Mouse (Mus musculus) liver, embryonic 13.5 days (tissue): ENCODE results near the gene Map7d1. TPM values are rescaled to one million over a fixed set of nuclear protein-coding genes. Genes with fewer than 3 reads are reported as not detected.

Experiments
- ATAC-seq: fragments of 200-750 bp; cut with Nextera tagmentation; 2 replicates; pipeline ENCODE4 v1.8.0; 2017; ENCODE audit warnings: low read depth, mild to moderate bottlenecking, moderate number of reproducible peaks, moderate library complexity
- DNase-seq: peaks from one replicate; pipeline ENCODE4 v3.0.0; 2022
- H3K27ac ChIP-seq: fragments of 300-500 bp; sonication (generic); 2 replicates; pipeline ENCODE4 v1.5.1; 2015; ENCODE audit warnings: moderate library complexity, mild to moderate bottlenecking, inconsistent platforms
- H3K27me3 ChIP-seq: fragments of 300-500 bp; sonication (generic); 2 replicates; pipeline ENCODE4 v1.6.1; 2015; ENCODE audit warnings: mild to moderate bottlenecking, inconsistent platforms
- H3K36me3 ChIP-seq: fragments of 300-500 bp; sonication (generic); 2 replicates; pipeline ENCODE4 v1.6.1; 2015; ENCODE audit warnings: mild to moderate bottlenecking, inconsistent platforms
- H3K4me1 ChIP-seq: fragments of 300-500 bp; sonication (generic); replicated peaks from 2 replicates; pipeline ENCODE4 v1.6.1; 2015; ENCODE audit warnings: inconsistent platforms
- H3K4me2 ChIP-seq: fragments of 300-500 bp; sonication (generic); 2 replicates; pipeline ENCODE4 v1.6.1; 2015; ENCODE audit warnings: inconsistent platforms, mild to moderate bottlenecking, moderate library complexity
- H3K4me3 ChIP-seq: fragments of 300-500 bp; sonication (generic); replicated peaks from 2 replicates; pipeline ENCODE4 v1.5.1; 2015; ENCODE audit warnings: mild to moderate bottlenecking, inconsistent platforms
- H3K9ac ChIP-seq: fragments of 300-500 bp; sonication (generic); 2 replicates; pipeline ENCODE4 v1.6.1; 2015; ENCODE audit warnings: mild to moderate bottlenecking, inconsistent platforms
- H3K9me3 ChIP-seq: fragments of 300-500 bp; sonication (generic); replicated peaks from 2 replicates; pipeline ENCODE4 v1.6.1; 2016; ENCODE audit warnings: inconsistent platforms
- WGBS: fragments of 180-500 bp; shearing (Covaris S2); methylation state at CpG from one replicate; pipeline ENCODE4 v1.1.7; 2015; ENCODE audit not compliant: insufficient replicate concordance; 5-methylcytosine and 5-hydroxymethylcytosine counted together
- polyA plus RNA-seq: library from polyadenylated mRNA; unstranded; fragments of >200 nt; fragmentation: Nextera tagmentation; extraction: Ambion mirVana; gene quantifications from 2 replicates; pipeline ENCODE4 v1.2.1, GENCODE M21; 2015

Map7d1 gene
- polyA plus RNA-seq, 1 experiment from 2014 or later: 6.6 TPM

DNA sequence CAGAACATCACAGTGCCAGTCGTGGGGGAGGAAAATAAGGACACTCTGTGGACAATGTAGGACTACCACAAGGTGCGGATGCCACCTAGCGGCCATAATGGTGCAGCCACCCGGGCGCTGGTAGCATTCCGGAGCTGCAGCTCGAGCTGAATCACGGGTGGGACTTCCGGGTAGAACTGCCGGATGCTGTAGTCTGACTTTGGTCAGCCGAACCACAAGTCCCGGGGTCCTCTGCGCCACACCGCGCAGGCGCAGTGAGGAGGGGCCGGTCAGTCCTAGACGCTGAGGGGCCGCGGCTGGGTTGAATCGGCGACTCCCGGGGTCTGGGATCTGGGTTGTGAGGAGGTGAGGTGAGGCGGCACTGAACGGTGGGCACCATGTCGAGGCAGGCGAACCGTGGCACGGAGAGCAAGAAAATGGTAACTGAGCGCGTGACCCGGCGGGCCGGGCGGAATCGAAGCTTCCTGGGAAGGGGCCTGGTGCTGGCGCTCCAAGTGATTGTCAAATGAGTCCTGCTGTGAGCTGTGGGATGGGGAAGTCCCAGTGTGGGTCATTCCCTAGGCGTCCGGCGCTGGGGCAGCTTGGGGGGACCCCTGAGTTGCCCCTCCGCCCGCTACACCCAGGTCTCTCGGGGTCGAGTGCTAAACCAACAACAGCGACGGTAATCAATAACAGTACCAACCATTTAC is 6.1 kb upstream of the Map7d1 start, which contains the start of gene Trappc3:
Trappc3 (plus strand) TSS at position 207 of the 689 bp plus-strand sequence.
- under 1% methylated on average over 46 of the region's 46 CpGs for WGBS
- peaks cover 55% of the 10 kb centered on the region for H3K4me1 ChIP-seq

DNA sequence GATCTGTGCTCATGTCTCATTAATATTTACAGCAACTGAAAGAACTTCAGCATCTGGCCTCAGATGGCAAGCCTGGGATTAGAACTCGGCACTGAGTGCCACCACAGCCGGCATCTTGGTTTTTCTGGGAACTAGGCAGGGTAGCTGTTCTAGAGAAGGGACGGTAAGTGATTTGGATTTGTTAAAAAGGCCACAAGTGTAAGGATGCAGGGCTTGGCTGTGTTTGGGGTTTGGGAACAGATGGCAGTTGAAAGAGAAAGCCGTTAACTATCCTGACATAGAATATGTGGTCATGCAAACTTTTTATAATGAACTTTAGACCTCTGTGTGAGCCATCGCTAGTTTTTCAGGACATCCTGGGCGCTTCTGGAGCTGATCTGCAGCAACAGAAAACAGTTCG is 5.5 kb upstream of the Map7d1 start:
- H3K27ac ChIP-seq: peak overlapping the region; percentile 91
- H3K4me3 ChIP-seq: peak overlapping the region; percentile 77
- peaks cover 60% of the 10 kb centered on the region for H3K4me1 ChIP-seq
- no peaks in the 10 kb centered on the region for H3K36me3 ChIP-seq
- ATAC-seq: no peak
- DNase-seq: no peak
- H3K9me3 ChIP-seq: no peaks in the 10 kb centered on the region
- peaks cover 33% of the 10 kb centered on the region for H3K27me3 ChIP-seq
- WGBS: 45% methylated on average over 7 of the region's 7 CpGs
- H3K9ac ChIP-seq: peak overlapping the region; percentile 65
- H3K4me2 ChIP-seq: peak overlapping the region; percentile 76

More for the DNA sequence above, 6.1 kb upstream of the Map7d1 start, which contains the start of gene Trappc3:
- Histone ChIP-seq H3K4me2 (peak within 1 kb of the TSS; percentile 76), H3K36me3 (no peaks in the 10 kb centered on the region), H3K9me3 (no peaks in the 10 kb centered on the region), H3K9ac (peak within 1 kb of the TSS; percentile 82), H3K27ac (peak within 1 kb of the TSS; percentile 91), H3K27me3 (peaks cover 27% of the 10 kb centered on the region), H3K4me3 (peak within 1 kb of the TSS; percentile 77)
- ATAC-seq: peak; percentile 87
- peak; percentile 98 for DNase-seq

DNA sequence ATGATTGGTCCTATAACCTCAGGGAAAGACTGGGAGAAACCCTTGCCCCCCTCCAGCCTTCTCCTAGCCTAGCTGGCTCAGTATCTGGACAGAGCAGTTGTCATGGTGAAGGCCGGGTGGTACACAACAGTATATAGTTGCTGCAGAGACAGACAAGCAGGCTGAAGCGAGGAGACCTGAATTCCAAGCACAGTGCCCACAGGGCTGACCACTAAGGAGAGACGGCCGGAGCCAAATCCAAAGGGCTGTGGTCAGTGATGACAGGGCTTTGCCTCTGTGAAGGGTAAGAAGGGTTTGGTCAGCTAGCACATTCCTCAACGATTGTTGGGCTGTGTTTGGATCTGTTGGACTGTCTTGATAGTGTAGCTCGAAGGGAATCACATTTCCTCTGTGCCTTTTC is 5.1 kb upstream of the Map7d1 start:
- peak overlapping the region; percentile 76 for H3K4me2 ChIP-seq
- H3K4me1 ChIP-seq: peaks cover 63% of the 10 kb centered on the region
- peak overlapping the region; percentile 91 for H3K27ac ChIP-seq
- peaks cover 35% of the 10 kb centered on the region for H3K27me3 ChIP-seq
- no peaks in the 10 kb centered on the region for H3K36me3 ChIP-seq
- ATAC-seq (peak; percentile 1; the same call in 1 of the 2 replicates), DNase-seq (no peak)
- peak overlapping the region; percentile 42 for H3K4me3 ChIP-seq
- peak overlapping the region; percentile 65 for H3K9ac ChIP-seq
- WGBS: 58% methylated on average over 6 of the region's 6 CpGs
- no peaks in the 10 kb centered on the region for H3K9me3 ChIP-seq

DNA sequence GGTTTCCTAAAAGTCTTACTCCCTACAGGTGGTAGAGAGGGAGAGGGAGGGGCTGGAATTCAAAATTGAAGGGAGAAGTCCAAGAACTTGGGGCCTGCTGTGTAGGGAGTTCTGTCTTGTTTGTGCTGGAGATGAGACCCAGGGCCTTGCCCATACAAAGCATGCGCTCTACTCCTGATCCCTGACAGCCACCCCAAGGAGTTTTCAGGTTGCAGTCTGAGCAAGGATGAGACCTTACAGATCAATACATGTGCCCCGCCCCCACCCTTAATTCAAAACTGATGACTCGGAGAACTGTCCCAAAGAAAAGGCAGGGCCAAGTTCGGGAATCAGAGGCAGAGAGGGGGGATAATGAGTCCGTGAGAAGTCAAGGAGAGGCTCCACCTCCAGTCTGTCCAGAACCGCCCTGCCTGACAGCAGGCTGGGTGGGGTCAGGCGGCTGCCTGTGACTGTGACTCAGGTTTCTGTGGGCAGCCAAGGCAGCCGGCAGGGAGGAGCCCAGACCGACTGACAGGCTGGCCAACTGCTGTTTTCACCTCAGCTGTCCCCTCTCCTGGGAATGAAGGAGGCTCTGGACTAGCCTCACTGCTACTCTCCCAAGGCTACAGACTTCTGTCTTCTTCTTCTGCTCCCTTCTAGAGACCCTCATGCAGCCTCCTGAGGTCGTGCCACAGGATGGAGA is 4.5 kb upstream of the Map7d1 start:
- Histone ChIP-seq H3K9ac (peak overlapping the region; percentile 65), H3K4me3 (peak overlapping the region; percentile 42), H3K4me2 (peak overlapping the region; percentile 76), H3K27me3 (peaks cover 35% of the 10 kb centered on the region), H3K36me3 (no peaks in the 10 kb centered on the region), H3K4me1 (peaks cover 67% of the 10 kb centered on the region), H3K9me3 (no peaks in the 10 kb centered on the region), H3K27ac (peak overlapping the region; percentile 91)
- peak; percentile 85 for DNase-seq
- 5% methylated on average over 10 of the region's 10 CpGs for WGBS
- peak; percentile 80 for ATAC-seq

DNA sequence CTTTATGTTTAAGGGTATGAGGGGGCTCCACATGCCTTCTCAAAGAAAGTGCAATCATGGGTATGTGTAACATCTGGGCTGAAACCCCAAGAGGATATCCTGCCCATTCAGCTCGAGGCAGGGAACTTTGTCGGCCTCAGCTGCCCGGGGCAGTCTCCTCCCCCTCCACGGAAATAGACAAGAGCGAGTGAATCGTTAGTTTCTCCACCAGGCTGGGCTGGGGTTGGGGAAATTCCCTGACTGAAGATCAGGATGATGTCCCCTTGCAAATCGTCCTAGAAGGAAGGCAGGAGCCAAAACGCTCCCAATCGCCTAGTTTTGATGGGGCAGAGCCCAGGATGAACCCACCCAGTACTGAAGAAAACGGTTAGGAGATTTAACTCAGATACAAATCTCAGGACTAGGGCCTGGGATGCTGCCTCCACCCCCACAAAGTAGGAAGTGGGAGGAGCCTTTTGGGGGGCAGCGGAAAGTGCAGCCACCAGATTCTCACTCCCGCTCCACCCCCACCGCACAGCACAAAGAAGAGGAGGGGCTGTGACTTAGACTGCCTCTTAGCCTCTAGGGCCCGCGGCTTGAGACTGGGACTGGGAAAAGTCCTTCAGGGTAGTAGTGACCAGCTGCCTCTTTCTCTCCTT is 3.5 kb upstream of the Map7d1 start:
- H3K9me3 ChIP-seq: no peaks in the 10 kb centered on the region
- peak overlapping the region; percentile 65; the same call in 1 of the 2 replicates for H3K9ac ChIP-seq
- H3K27me3 ChIP-seq: peaks cover 45% of the 10 kb centered on the region
- DNase-seq (peak; percentile 47), ATAC-seq (no peak)
- peak overlapping the region; percentile 42 for H3K4me3 ChIP-seq
- H3K27ac ChIP-seq: peak overlapping the region; percentile 81
- H3K4me2 ChIP-seq: peak overlapping the region; percentile 76
- H3K36me3 ChIP-seq: no peaks in the 10 kb centered on the region
- WGBS: under 1% methylated on average over 15 of the region's 15 CpGs
- H3K4me1 ChIP-seq: peaks cover 77% of the 10 kb centered on the region

DNA sequence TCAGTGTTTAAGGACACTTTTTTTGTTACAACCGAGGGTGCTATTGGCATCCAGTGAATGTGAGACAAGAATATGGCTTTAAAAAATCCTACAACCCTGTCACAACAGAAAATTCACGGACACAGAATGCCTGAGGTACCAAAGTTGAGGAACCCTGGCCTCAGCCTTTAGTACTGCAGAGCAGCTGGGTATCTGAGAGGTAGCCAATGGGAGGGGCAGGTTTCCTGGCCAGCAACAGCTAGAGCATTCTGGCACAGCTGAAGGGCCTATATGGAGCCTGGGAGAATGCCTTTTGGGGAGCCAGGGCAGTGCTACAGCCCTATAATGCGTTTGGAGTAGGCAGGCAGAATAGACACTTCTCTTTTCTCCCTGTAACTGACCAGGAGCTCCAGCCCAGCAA is 2.9 kb upstream of the Map7d1 start:
- Histone ChIP-seq H3K4me1 (peaks cover 83% of the 10 kb centered on the region), H3K27me3 (peaks cover 49% of the 10 kb centered on the region), H3K9me3 (no peaks in the 10 kb centered on the region), H3K4me3 (no peak overlapping the region), H3K36me3 (no peaks in the 10 kb centered on the region), H3K27ac (peak overlapping the region; percentile 81), H3K4me2 (peak overlapping the region; percentile 76; the same call in 1 of the 2 replicates), H3K9ac (peak overlapping the region; percentile 8; the same call in 1 of the 2 replicates)
- no peak for ATAC-seq
- no peak for DNase-seq
- 21% methylated on average over 3 of the region's 3 CpGs for WGBS

DNA sequence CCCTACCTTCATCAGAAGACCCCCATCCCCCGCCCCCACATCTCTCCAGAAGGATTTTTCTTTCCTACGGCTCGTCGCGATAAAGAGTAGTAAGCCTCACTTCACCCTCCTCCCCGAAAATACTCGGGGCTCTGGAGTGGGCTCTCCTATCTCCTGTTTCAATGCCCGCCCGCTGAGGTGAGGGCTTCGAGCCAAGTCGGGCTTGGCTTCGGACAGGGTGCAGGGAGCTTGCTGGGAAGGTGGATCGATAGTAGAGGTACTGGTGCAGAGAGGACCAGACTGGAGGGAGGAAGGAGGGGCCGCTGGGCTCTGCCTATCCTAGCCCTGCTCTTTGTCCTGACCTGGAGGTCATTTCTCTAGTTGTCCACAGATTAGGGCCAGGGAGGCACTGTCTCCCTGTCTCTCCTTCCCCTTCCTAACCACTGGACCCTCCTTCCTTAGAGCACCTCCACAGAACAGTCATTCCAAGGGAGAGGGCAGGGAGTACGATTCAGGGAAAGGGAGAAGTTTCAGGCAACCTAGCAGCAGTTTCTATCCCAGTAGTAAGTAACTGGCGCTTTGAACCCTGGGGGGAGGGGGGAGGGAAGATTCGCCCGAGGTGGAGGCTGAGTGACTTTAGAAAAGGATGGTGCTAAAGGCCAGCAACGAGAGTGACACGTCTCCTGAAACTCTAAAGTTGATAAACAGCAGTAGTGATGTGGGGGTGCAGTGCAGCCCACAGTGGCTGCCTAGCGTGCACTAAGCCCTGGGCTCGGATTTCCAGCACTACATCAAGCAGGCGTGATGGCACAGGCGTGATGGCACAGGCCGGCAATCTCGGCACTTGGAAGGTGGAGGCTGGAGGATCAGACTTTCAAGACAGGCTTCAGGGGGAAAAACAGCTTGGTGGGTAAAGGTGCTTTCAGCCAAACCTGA is 1.1 kb upstream of the Map7d1 start:
- Histone ChIP-seq H3K27me3 (peaks cover 49% of the 10 kb centered on the region), H3K27ac (peak overlapping the region; percentile 79), H3K4me3 (peak overlapping the region; percentile 83), H3K4me1 (peaks cover 88% of the 10 kb centered on the region), H3K4me2 (peak overlapping the region; percentile 98), H3K36me3 (no peaks in the 10 kb centered on the region), H3K9ac (peak overlapping the region; percentile 92), H3K9me3 (no peaks in the 10 kb centered on the region)
- DNase-seq: no peak
- ATAC-seq: peak; percentile 11; the same call in 1 of the 2 replicates
- WGBS: 13% methylated on average over 26 of the region's 26 CpGs

DNA sequence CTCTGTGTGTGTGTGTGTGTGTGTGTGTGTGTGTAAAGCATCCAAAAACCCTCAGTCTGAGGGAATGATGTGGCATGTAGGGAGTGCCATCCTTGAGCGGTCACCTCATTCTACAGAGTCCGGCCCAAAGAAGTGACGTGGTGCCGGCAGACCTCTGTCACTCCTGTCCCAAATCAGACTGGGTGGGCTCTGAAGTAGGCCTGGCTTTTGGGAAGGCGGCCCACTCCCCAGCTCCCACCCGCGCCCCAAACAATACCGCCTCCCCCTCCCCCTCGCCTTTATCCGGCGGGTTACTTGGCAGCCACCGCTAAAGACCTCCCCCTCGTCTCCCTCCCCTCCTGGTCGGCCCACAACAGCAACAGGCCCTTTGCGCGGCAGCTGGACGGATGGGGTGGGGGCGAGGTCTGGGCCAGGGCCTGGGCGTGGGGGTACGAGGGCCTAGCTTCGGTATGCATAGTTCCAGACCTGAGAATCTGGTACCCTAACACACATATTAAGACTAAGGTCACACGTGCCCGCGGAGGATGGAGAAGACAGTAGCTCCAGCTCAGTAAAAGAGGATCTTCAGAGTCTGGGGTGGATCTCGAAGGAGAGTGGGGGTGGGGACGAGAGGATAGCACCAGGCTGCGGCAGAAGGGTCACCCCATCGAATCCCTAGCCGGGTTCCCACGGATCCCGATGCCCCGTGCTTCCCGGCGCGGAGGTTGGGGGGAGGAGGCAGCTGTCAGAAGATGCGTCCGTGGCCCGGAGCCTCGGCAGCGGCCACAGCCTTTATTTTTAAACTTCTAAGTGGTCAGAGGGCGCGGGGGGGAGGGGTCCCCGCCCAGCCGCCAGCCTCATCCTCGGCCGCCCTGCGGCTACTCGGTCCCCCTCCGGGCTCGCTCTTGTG is 786 bp downstream of the Map7d1 start:
- DNase-seq (peak; percentile 16), ATAC-seq (0 out of 2 replicates have a peak, but pooled peaks have one; percentile 6)
- Histone ChIP-seq H3K27ac (peak overlapping the region; percentile 79), H3K9me3 (no peaks in the 10 kb centered on the region), H3K9ac (peak overlapping the region; percentile 92), H3K27me3 (peaks cover 48% of the 10 kb centered on the region), H3K4me1 (peaks cover 89% of the 10 kb centered on the region), H3K4me3 (peak overlapping the region; percentile 83), H3K4me2 (peak overlapping the region; percentile 98), H3K36me3 (no peaks in the 10 kb centered on the region)
- WGBS: 2% methylated on average over 50 of the region's 50 CpGs

DNA sequence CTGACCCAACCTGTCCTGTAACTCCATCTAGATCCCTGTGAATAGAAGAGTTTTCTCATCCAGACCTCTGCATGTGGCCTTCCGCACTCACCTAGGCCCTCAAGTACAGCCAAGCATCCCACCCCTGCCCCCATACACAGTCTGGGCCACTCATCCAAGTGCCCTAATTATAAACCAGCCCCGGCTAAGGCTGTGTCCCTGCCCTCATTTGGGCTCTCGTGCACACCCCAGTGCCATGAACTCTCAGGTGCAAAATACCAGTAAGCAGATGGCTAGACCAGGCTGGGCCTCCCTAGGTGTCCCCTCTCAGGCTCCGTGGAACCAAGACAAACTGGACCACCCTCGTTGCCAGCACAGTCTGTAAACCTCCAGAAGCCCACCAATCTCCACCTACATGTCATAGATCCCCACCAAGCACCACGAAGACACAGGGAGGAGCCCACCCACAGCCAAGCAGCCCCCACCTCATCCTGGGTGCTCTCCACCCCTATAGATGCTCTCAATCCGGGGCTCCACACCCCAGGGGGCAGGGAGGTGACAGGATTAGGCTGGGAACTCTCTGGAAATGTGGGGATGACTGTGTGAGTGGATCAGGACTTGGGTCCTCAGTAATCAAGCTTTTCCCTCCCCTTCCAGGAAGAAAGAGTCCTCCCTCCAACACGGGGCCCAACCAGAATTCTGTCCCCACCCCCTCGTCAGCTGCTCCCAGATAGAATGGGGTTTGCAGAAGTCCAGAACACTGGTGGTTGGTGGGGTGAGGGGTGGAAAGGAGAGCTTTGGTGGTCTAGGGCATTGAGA is 1.6 kb downstream of the Map7d1 start:
- Histone ChIP-seq H3K4me3 (peak overlapping the region; percentile 83), H3K27me3 (peaks cover 40% of the 10 kb centered on the region), H3K4me2 (peak overlapping the region; percentile 98), H3K27ac (no peak overlapping the region), H3K9me3 (no peaks in the 10 kb centered on the region), H3K9ac (peak overlapping the region; percentile 92), H3K36me3 (no peaks in the 10 kb centered on the region), H3K4me1 (peaks cover 83% of the 10 kb centered on the region)
- ATAC-seq: no peak
- DNase-seq: no peak
- 41% methylated on average over 9 of the region's 9 CpGs for WGBS
